Mouse (Mus musculus) intestine, embryonic 15.5 days (tissue): Measurements from ENCODE around the gene Cldn22. TPM values are rescaled to one million over a fixed set of nuclear protein-coding genes. Genes with fewer than 3 reads are reported as not detected.

Experiments
- ATAC-seq: fragments of 200-750 bp; cut with Nextera tagmentation; 2 replicates; pipeline ENCODE4 v1.8.0; 2017; ENCODE audit warnings: moderate TSS enrichment, moderate library complexity
- H3K27ac ChIP-seq: fragments of 300-500 bp; sonication (generic); 2 replicates; pipeline ENCODE4 v1.5.1; 2015; ENCODE audit warnings: mild to moderate bottlenecking, inconsistent platforms
- H3K27me3 ChIP-seq: fragments of 300-500 bp; sonication (generic); replicated peaks from 2 replicates; pipeline ENCODE4 v1.6.1; 2015; ENCODE audit warnings: inconsistent platforms
- H3K36me3 ChIP-seq: fragments of 300-500 bp; sonication (generic); 2 replicates; pipeline ENCODE4 v1.6.1; 2015; ENCODE audit warnings: inconsistent platforms
- H3K4me1 ChIP-seq: fragments of 300-500 bp; sonication (generic); replicated peaks from 2 replicates; pipeline ENCODE4 v1.6.1; 2015; ENCODE audit warnings: inconsistent platforms
- H3K4me2 ChIP-seq: fragments of 300-500 bp; sonication (generic); replicated peaks from 2 replicates; pipeline ENCODE4 v1.6.1; 2015; ENCODE audit warnings: mild to moderate bottlenecking, inconsistent platforms
- H3K4me3 ChIP-seq: fragments of 300-500 bp; sonication (generic); replicated peaks from 2 replicates; pipeline ENCODE4 v1.5.1; 2015; ENCODE audit warnings: inconsistent platforms
- H3K9ac ChIP-seq: fragments of 300-500 bp; sonication (generic); 2 replicates; pipeline ENCODE4 v1.6.1; 2015; ENCODE audit warnings: inconsistent platforms
- H3K9me3 ChIP-seq: fragments of 300-500 bp; sonication (generic); 2 replicates; pipeline ENCODE4 v1.6.1; 2016; ENCODE audit warnings: inconsistent platforms
- WGBS: fragments of 180-500 bp; shearing (Covaris S2); methylation state at CpG from one replicate; pipeline ENCODE4 v1.1.7; 2015; 5-methylcytosine and 5-hydroxymethylcytosine counted together
- polyA plus RNA-seq: library from polyadenylated mRNA; unstranded; fragments of >200 nt; fragmentation: Nextera tagmentation; extraction: Ambion mirVana; gene quantifications from 2 replicates; pipeline ENCODE4 v1.2.1, GENCODE M21; 2015

Gene Cldn22
- polyA plus RNA-seq, 1 experiment from 2014 or later = not detected

DNA sequence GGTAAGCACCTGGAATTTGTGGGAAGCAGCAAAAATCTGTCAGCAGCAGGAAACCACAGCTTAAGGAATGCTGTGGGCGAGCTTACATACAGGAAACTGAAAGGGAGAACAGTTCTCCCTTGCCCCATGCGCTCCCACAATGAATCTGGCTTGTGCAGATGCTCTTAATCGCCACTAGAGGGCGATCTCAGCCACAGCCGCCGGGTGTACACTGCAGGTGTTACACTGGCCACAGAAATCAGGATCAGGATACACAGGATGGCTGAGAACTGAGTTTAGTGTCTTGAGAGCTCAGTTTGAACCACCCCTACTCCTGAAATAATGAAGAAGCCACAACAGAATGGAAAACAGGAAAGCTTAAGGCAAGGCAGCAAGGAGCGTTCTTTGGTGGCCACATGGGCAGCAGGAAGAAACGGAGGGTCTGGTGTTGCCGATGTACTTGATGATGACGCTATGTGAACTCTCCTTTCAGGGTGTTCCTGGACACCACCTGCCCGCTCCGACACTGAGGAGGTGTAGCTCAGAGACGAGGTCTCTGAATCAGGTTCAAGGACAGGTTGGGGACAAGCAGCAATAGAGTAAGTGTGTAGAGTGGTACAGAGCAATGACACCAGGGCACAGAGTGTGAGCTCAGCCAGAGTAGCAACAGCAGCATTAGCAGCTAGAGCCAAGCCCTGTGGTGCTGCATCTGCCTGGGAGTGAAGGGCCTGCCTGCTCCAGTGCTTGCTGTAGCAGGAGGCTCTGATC, 48.3 kb downstream of the Cldn22 start:
- 52% methylated on average over 13 of the region's 13 CpGs for WGBS

GRCm38 (mm10) chr8:47874497-47875178, 50.4 kb downstream of the Cldn22 start:
- H3K27ac ChIP-seq = peak overlapping the region; percentile 64; the same call in 1 of the 2 replicates
- H3K9ac ChIP-seq = no peak overlapping the region
- peak; percentile 74 for ATAC-seq
- no peaks in the 10 kb centered on the region for H3K36me3 ChIP-seq
- no peak overlapping the region for H3K4me2 ChIP-seq
- WGBS = 52% methylated on average over 13 of the region's 13 CpGs
- H3K4me3 ChIP-seq = no peak overlapping the region
- no peaks in the 10 kb centered on the region for H3K9me3 ChIP-seq
- no peaks in the 10 kb centered on the region for H3K27me3 ChIP-seq
- no peaks in the 10 kb centered on the region for H3K4me1 ChIP-seq

More for the DNA sequence above, 48.3 kb downstream of the Cldn22 start:
- no peaks in the 10 kb centered on the region for H3K4me1 ChIP-seq
- H3K9me3 ChIP-seq = no peaks in the 10 kb centered on the region
- no peak overlapping the region for H3K4me3 ChIP-seq
- ATAC-seq = peak; percentile 68
- no peak overlapping the region for H3K27ac ChIP-seq
- H3K4me2 ChIP-seq = no peak overlapping the region
- H3K9ac ChIP-seq = no peak overlapping the region
- no peaks in the 10 kb centered on the region for H3K27me3 ChIP-seq
- H3K36me3 ChIP-seq = no peaks in the 10 kb centered on the region

Other genes starting within 250 kb of the Cldn22 start
- 12.1 and 15.8 TPM in 2 replicates for gene Ing2, start 148.9 kb upstream of the Cldn22 start, polyA plus RNA-seq
- gene Cdkn2aip, start 110.5 kb upstream of the Cldn22 start, polyA plus RNA-seq = 21.7 and 24.1 TPM in 2 replicates
- not detected in 2 replicates for gene Cldn24, start 2.3 kb upstream of the Cldn22 start, polyA plus RNA-seq
- gene Wwc2, start 166.4 kb downstream of the Cldn22 start, polyA plus RNA-seq = 8.0 and 8.5 TPM in 2 replicates